Mouse (Mus musculus) intestine, embryonic 16.5 days (tissue): ENCODE measurements around the gene Rasl10a. TPM values are rescaled to one million over a fixed set of nuclear protein-coding genes. Genes with fewer than 3 reads are reported as not detected.

Source experiments
- ATAC-seq: fragments of 200-750 bp; cut with Nextera tagmentation; 2 replicates; pipeline ENCODE4 v1.8.0; 2017; ENCODE audit warnings: moderate TSS enrichment, moderate library complexity
- H3K27ac ChIP-seq: fragments of 300-500 bp; sonication (generic); 2 replicates; pipeline ENCODE4 v1.5.1; 2014; ENCODE audit warnings: mild to moderate bottlenecking, low read length
- H3K27me3 ChIP-seq: fragments of 300-500 bp; sonication (generic); replicated peaks from 2 replicates; pipeline ENCODE4 v1.6.1; 2014; ENCODE audit warnings: low read length, control low read depth, mixed read lengths; ENCODE audit not compliant: control insufficient read depth, insufficient read depth
- H3K36me3 ChIP-seq: fragments of 300-500 bp; sonication (generic); 2 replicates; pipeline ENCODE4 v1.6.1; 2014; ENCODE audit warnings: low read length, control low read depth; ENCODE audit not compliant: control insufficient read depth, insufficient read depth
- H3K4me1 ChIP-seq: fragments of 300-500 bp; sonication (generic); 2 replicates; pipeline ENCODE4 v1.6.1; 2014; ENCODE audit warnings: low read length, control low read depth, mixed read lengths; ENCODE audit not compliant: control insufficient read depth, insufficient read depth
- H3K4me2 ChIP-seq: fragments of 300-500 bp; sonication (generic); 2 replicates; pipeline ENCODE4 v1.6.1; 2014; ENCODE audit warnings: low read depth, low read length, control low read depth
- H3K4me3 ChIP-seq: fragments of 300-500 bp; sonication (generic); 2 replicates; pipeline ENCODE4 v1.5.1; 2014; ENCODE audit warnings: mild to moderate bottlenecking, low read length
- H3K9ac ChIP-seq: fragments of 300-500 bp; sonication (generic); 2 replicates; pipeline ENCODE4 v1.6.1; 2014; ENCODE audit warnings: low read depth, low read length
- H3K9me3 ChIP-seq: fragments of 300-500 bp; sonication (generic); 2 replicates; pipeline ENCODE4 v1.6.1; 2016; ENCODE audit warnings: low read length, control low read depth; ENCODE audit not compliant: control insufficient read depth
- WGBS: fragments of 180-500 bp; shearing (Covaris S2); extraction: QIAGEN DNeasy Blood & Tissue Kit; methylation state at CpG from one replicate; pipeline ENCODE4 v1.1.7; 2014; 5-methylcytosine and 5-hydroxymethylcytosine counted together
- microRNA-seq: library from miRNA; unstranded; fragments of <30 nt; microRNA quantifications from one replicate; pipeline ENCODE4, GENCODE M21; 2016
- polyA plus RNA-seq: library from polyadenylated mRNA; unstranded; fragments of >200 nt; fragmentation: Nextera tagmentation; extraction: Ambion mirVana; gene quantifications from 2 replicates; pipeline ENCODE4 v1.2.1, GENCODE M21; 2015

Rasl10a gene
- polyA plus RNA-seq, 1 experiment from 2014 or later = 0.71 TPM

- H3K27me3 ChIP-seq = no peaks in the 10 kb centered on the region
- H3K27ac ChIP-seq = no peak overlapping the region
- H3K4me2 ChIP-seq = no peak overlapping the region
- H3K9ac ChIP-seq = no peak overlapping the region
- no peak overlapping the region for H3K4me3 ChIP-seq
- peaks cover 2% of the 10 kb centered on the region for H3K36me3 ChIP-seq
- ATAC-seq = no peak
- WGBS = 90% methylated on average over 4 of the region's 4 CpGs
- peaks cover 8% of the 10 kb centered on the region for H3K4me1 ChIP-seq
- no peaks in the 10 kb centered on the region for H3K9me3 ChIP-seq
Measured at GRCm38 (mm10) chr11:5103986-5104509, 46.1 kb downstream of the Rasl10a start.

- 0 out of 2 replicates have a peak, but pooled peaks cover 2% of the 10 kb centered on the region for H3K36me3 ChIP-seq
- H3K9ac ChIP-seq = no peak overlapping the region
- no peak overlapping the region for H3K4me2 ChIP-seq
- WGBS = 72% methylated on average over 8 of the region's 8 CpGs
- no peak overlapping the region for H3K4me3 ChIP-seq
- ATAC-seq = no peak
- H3K9me3 ChIP-seq = no peaks in the 10 kb centered on the region
- H3K27me3 ChIP-seq = no peaks in the 10 kb centered on the region
- no peak overlapping the region for H3K27ac ChIP-seq
- no peaks in the 10 kb centered on the region for H3K4me1 ChIP-seq
Measured at GRCm38 (mm10) chr11:5109441-5109840, 51.5 kb downstream of the Rasl10a start.

Small RNA genes within 50 kb of the gene (microRNA-seq; reads per million reads assigned to microRNA genes)
- gene Gm47296 = not detected

Other genes starting within 250 kb of the Rasl10a start
- gene Nf2, start 208.6 kb upstream of the Rasl10a start, polyA plus RNA-seq = 38.0 and 38.8 TPM in 2 replicates
- gene Nipsnap1, start 184.2 kb upstream of the Rasl10a start, polyA plus RNA-seq = 112 and 119 TPM in 2 replicates
- 30.3 and 32.7 TPM in 2 replicates for gene Thoc5, start 162.8 kb upstream of the Rasl10a start, polyA plus RNA-seq
- gene Nefh, start 110.1 kb upstream of the Rasl10a start, polyA plus RNA-seq = 0.55 and 0.61 TPM in 2 replicates
- gene Ap1b1, start 71.3 kb upstream of the Rasl10a start, polyA plus RNA-seq = 81.2 and 85.4 TPM in 2 replicates
- 17.5 and 21.0 TPM in 2 replicates for gene Gas2l1, start 7.2 kb downstream of the Rasl10a start, polyA plus RNA-seq
- gene Rhbdd3, start 40.8 kb downstream of the Rasl10a start, polyA plus RNA-seq = 27.8 and 32.5 TPM in 2 replicates
- gene Ewsr1, start 41.1 kb downstream of the Rasl10a start, polyA plus RNA-seq = 499 and 529 TPM in 2 replicates
- 112 and 120 TPM in 2 replicates for gene Emid1, start 94.1 kb downstream of the Rasl10a start, polyA plus RNA-seq
- 9.1 and 10.5 TPM in 2 replicates for gene Kremen1, start 203.4 kb downstream of the Rasl10a start, polyA plus RNA-seq